Mouse (Mus musculus): Measurements from ENCODE around the gene Tepp. TPM values are rescaled to one million over a fixed set of nuclear protein-coding genes. Genes with fewer than 3 reads are reported as not detected.

The Tepp gene
- total RNA-seq, 2 experiments from 2014 or later, result not detected

DNA sequence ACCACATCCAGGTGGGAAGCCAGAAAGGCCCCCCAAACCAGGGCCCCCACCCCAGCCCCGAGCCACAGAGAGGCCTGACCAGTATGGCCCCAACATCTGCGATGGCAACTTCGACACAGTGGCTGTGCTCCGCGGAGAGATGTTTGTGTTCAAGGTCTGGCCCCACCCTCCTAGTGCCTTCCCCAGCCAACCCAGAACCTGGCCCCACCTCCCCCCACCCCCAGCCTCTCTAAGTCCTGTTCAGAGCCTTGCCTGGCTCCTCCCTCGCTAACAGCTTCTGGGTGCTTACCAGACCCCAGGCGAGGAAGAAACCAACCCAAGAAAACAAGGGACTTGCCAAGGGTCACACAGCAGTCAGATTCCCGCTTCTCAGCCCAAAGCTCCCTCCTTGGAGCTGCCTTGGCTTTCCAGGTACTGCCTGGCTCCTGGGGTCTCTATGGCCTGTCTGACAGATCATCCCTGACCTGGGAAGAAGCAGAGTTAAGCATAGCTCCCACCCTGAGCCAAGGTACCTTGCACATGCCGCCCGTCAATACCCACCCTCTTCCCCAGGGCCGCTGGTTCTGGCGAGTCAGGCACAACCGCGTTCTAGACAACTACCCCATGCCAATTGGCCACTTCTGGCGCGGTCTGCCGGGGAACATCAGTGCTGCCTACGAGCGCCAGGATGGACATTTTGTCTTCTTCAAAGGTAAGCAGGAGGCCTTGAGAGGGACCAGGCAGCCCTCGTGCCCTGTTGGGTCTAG is 59.4 kb downstream of the Tepp start:
- DNase-seq, result no peak

DNA sequence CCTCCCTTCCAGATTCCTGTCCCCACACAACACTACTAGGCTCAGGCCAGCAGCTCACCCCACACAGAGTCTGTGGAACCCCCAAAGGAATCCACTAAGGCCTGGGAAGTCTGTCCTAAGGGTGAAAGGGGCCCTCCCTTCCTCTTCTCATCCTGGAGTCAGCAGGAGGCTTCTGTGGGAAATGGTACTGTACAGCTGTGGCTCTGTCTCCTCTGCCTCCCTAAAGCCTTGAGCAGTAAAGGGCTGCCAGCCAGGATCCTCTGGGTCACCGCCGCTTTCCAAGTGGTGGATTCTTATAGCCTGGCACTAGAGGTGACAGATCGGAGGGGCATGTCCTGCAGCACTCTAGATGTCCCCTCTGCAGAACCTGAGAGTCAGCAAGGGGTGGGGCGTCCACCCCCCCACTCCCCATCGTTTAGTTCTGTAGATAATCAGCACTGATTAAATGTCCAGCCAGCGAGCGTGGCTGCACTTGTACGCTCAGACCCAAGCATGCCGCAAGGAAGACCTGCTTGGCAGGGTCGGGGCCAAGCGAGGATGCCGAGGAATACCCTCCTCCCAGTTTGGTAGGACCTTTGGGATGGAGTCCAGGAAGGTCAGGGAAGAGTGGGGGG is 63.1 kb downstream of the Tepp start:
- DNase-seq, result no peak

DNA sequence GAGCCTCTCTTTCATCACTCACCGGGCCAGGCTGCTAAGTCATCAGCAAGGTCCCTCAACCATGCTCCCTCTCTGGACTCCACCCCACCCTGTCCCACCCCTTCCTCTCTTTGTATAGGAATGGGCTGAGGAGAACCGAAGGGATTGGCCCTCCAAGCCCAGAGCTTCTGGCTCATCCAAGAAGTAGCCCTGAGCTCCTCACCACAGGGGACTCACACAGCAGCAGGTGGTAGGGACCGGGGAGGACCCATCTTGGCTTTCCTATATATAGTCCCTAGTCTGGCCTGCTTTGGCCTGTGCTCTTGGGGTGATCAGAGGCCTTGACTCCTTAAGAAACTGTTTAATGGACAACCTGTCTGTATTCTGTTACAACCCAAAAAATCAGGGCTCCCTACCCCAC is 64.1 kb downstream of the Tepp start:
- no peak for DNase-seq

DNA sequence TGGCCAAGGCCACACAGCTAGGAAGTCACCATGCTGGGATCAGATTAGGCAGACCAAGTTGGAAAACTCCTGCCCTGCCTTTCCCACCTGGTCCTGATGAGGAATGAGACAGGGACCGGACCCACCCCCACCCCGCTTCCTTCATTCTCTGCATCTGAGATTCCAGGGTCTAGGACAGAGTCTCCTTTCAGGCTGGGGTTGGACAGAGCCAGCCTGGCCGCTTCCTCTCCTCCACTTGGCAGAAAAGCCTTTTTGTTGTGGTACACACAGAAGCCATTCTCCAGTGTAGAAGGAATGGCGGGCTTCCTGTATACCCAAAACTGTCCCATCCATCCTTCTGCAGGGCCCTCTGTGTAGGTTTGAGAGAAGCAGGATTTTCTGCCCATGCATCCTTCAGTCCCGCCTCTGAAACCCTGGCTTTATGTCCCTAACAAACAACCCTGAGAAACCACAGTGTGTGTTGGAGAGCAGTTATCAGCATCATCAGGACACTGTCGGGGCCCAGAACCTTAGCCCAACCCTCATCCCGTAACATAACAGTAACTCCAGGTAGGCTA is 65.1 kb downstream of the Tepp start:
- DNase-seq, result no peak

Other genes starting within 250 kb of the Tepp start
- gene Katnb1, start 229.4 kb upstream of the Tepp start, total RNA-seq (2021), result 10 to 100 TPM; 36.0 to 40.4 TPM
- 10 to 100 TPM; 61.4 to 62.0 TPM for gene Kifc3, start 107.8 kb upstream of the Tepp start, total RNA-seq (2021)
- under 1 TPM; 0.66 to 0.95 TPM for gene Cngb1, start 4.0 kb upstream of the Tepp start, total RNA-seq (2021)
- gene Zfp319, start 21.4 kb downstream of the Tepp start, total RNA-seq (2021), result 10 to 100 TPM; 17.1 to 17.7 TPM
- gene Usb1, start 21.7 kb downstream of the Tepp start, total RNA-seq (2021), result 10 to 100 TPM in 1 of 2 experiments, 1 to 10 TPM in 1; 9.8 to 11.7 TPM
- 10 to 100 TPM; 16.3 to 17.9 TPM for gene Mmp15, start 41.7 kb downstream of the Tepp start, total RNA-seq (2021)
- gene Cfap20, start 124.3 kb downstream of the Tepp start, total RNA-seq (2021), result 10 to 100 TPM; 55.4 to 63.9 TPM
- 10 to 100 TPM; 66.9 to 71.8 TPM for gene Csnk2a2, start 179.5 kb downstream of the Tepp start, total RNA-seq (2021)
- 1 to 10 TPM in 1 of 2 experiments, under 1 TPM in 1; 0.68 to 1.3 TPM for gene Ccdc113, start 223.5 kb downstream of the Tepp start, total RNA-seq (2021)

All from layer of hippocampus, postnatal 36 days (tissue).